Mouse (Mus musculus) kidney, adult 2 months (tissue): ENCODE results near the gene Olfr1128. TPM values are rescaled to one million over a fixed set of nuclear protein-coding genes. Genes with fewer than 3 reads are reported as not detected.
"Not testable (repeated sequence)": the region's sequence is repeated elsewhere in the genome, so short reads cannot be mapped to it uniquely, and the experiment has no call there.

Source experiments
- DNase-seq: peaks from one replicate; pipeline ENCODE4 v3.0.0; 2021
- H3K27ac ChIP-seq: fragments of 200-500 bp; 2 replicates; pipeline ENCODE4 v1.5.1; 2012; ENCODE audit warnings: low read depth, low read length, control low read depth, inconsistent platforms; ENCODE audit not compliant: insufficient read depth
- H3K27me3 ChIP-seq: fragments of 200-500 bp; replicated peaks from 2 replicates; pipeline ENCODE4 v1.6.1; 2012; ENCODE audit warnings: mild to moderate bottlenecking, moderate library complexity, low read length, inconsistent platforms; ENCODE audit not compliant: control insufficient read depth, insufficient read depth
- H3K36me3 ChIP-seq: fragments of 200-500 bp; 2 replicates; pipeline ENCODE4 v1.6.1; 2012; ENCODE audit warnings: mild to moderate bottlenecking, moderate library complexity, low read length, inconsistent platforms; ENCODE audit not compliant: control insufficient read depth, insufficient read depth
- H3K4me1 ChIP-seq: fragments of 200-500 bp; 2 replicates; pipeline ENCODE4 v1.6.1; 2011; ENCODE audit warnings: low read length; ENCODE audit not compliant: control insufficient read depth, insufficient read depth
- H3K4me3 ChIP-seq: fragments of 200-500 bp; 2 replicates; pipeline ENCODE4 v1.5.1; 2011; ENCODE audit warnings: mild to moderate bottlenecking, low read depth, low read length, control low read depth; ENCODE audit not compliant: insufficient read depth
- CTCF ChIP-seq: fragments of 200-500 bp; conservative IDR thresholded peaks from 2 replicates; pipeline ENCODE4 v1.5.1; 2011; ENCODE audit warnings: low read depth, mild to moderate bottlenecking, control low read depth, low read length, moderate library complexity, mixed read lengths; ENCODE audit not compliant: insufficient read depth, insufficient read length
- POLR2A ChIP-seq: fragments of 200-500 bp; IDR thresholded peaks from one replicate; pipeline ENCODE4 v1.6.1; 2011; ENCODE audit warnings: low read depth, low read length, control low read depth
- WGBS: fragments of 180-500 bp; shearing (Covaris S2); methylation state at CpG from one replicate; pipeline ENCODE4 v1.1.7; 2018; 5-methylcytosine and 5-hydroxymethylcytosine counted together
- polyA plus RNA-seq: library from polyadenylated mRNA; depleted of rRNA; stranded (reverse); fragments of >200 nt; gene quantifications from 2 replicates; pipeline ENCODE4 v1.2.3, GENCODE M21; 2012; rRNA removed

Olfr1128 gene
- not detected in 2 replicates for polyA plus RNA-seq

DNA sequence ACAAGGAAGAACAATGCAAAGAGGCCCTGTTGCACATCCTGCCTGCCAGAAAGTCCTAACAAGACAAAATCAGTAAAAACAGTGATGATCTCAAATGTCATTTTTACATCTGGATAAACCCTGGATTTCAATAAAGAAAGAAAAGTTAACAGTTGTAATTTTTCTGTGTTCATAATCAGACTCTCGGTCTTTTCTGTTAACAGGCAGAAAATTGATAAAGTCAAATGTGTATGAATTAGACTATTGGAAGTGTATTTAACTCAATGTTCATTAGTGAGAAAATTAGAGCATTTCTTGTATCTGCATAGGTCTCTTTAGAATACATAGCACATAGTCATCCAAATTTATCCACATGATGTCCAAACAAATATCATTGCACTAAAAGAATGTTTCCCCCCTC is at the start of gene Olfr1128:
Gene Olfr1128 (minus strand): TSS at position 101 of the 400 bp plus-strand sequence.
- WGBS: 70% methylated on average over 1 of the region's 1 CpGs
- Histone ChIP-seq H3K27me3 (no peaks in the 10 kb centered on the region), H3K4me3 (no peak within 1 kb of the TSS), H3K27ac (no peak within 1 kb of the TSS), H3K4me1 (no peaks in the 10 kb centered on the region), H3K36me3 (no peaks in the 10 kb centered on the region)
- no peak for TF ChIP-seq POLR2A
- TF ChIP-seq CTCF: no peak
- no peak for DNase-seq

DNA sequence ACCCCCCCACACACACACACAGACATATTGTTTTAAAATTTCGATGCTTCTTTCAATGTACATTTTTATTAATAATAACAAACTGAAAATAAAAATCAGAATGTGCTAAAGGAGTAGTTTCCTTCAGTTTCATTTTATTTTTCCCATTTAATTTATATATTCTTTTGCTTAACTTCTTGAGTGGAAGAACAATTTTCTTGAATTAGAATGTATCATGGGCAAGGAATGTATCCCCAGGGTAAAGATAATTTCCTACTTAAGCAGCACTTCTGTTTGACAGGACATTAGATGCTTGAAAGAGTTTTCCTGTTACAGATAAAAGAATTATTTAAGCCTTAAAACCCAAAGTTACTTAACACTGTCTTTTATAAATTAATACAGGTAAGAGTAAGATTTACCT is 28.3 kb upstream of the Olfr1128 start, which contains the start of gene Olfr1129:
Gene Olfr1129 (plus strand): TSS at position 301 of the 400 bp plus-strand sequence.
- not testable (repeated sequence) for H3K27me3 ChIP-seq, H3K4me1 ChIP-seq, DNase-seq, H3K27ac ChIP-seq, H3K36me3 ChIP-seq, H3K4me3 ChIP-seq
- 63% methylated on average over 1 of the region's 1 CpGs for WGBS

DNA sequence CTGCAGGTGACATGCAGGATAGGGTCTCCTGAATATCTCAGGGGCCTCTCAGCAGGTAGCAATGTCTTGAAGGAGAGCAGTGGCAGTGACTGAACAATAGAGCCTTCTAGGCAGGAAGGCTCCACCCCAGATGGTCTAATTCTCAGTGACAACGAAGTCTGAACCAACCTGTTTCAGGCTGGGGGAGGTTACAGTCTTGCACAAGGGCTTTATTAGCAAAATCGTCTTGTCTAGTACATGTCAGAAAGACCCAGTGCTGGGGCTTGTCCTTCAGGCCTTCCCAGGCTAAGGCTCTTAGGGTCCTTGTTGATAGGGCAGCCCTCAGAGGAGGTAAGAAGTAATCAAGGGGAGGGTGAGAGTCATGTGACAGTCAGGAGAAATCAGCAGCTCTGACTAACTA is 10.5 kb downstream of the Olfr1128 start:
- Histone ChIP-seq H3K4me3 (no peak overlapping the region), H3K4me1 (no peaks in the 10 kb centered on the region), H3K36me3 (no peaks in the 10 kb centered on the region), H3K27me3 (no peaks in the 10 kb centered on the region), H3K27ac (no peak overlapping the region)
- 54% methylated on average over 2 of the region's 2 CpGs for WGBS
- TF ChIP-seq CTCF (no peak), POLR2A (no peak)
- no peak for DNase-seq

DNA sequence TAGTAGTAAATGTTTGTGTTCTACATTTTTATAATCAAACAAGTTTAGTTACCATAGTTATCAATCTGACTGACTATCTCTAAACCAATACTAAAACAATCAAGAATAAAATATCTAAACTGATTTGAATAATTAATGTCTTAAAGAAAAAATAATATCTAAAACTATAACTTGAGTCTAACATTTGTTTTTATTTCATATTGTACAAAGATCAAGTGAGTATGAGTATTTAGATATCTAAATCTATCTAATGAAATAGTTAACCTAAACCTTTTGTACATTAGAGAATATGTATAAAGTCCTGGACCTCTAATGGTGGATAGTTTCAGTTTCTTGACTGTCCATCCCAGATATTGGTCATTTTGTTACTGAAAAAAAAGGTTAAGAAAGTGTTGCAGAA is 13.8 kb downstream of the Olfr1128 start, which contains the start of gene Olfr153:
Gene Olfr153 (plus strand): TSS at position 301 of the 400 bp plus-strand sequence.
- H3K27me3 ChIP-seq: no peaks in the 10 kb centered on the region
- H3K27ac ChIP-seq: no peak within 1 kb of the TSS
- H3K4me3 ChIP-seq: no peak within 1 kb of the TSS
- no peaks in the 10 kb centered on the region for H3K36me3 ChIP-seq
- no peaks in the 10 kb centered on the region for H3K4me1 ChIP-seq
- DNase-seq: no peak
- no peak for TF ChIP-seq CTCF

DNA sequence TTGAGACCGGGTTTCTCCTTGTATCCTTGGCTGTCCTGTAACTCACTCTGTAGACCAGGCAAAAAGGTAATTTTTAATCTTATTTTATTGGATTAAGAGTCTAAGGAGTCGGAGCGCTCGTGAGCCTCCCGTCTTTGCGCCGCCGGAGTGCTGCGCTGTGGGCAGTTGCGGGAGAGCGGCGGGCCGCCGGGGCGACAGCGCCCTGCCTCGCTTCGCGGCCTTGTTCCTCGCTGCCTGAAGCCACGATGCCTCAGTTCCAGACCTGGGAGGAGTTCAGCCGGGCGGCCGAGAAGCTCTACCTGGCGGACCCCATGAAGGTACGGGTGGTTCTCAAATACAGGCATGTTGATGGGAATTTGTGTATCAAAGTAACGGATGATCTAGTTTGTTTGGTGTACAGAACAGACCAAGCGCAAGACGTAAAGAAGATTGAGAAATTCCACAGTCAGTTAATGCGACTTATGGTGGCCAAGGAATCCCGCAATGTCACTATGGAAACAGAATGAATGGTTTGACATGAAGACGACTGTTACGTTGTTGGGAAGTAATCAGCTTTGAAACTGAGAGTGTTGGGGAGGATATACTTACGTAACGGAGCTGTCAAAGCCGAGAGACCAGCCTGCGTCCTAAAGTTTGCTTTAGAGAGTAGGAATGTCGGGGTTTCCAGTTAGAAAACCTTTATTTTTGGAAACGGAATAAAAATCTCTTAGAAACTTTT is 19.3 kb downstream of the Olfr1128 start:
- H3K27me3 ChIP-seq, H3K4me3 ChIP-seq, DNase-seq, H3K4me1 ChIP-seq, H3K27ac ChIP-seq, H3K36me3 ChIP-seq: not testable (repeated sequence)
- WGBS: 26% methylated on average over 39 of the region's 39 CpGs

DNA sequence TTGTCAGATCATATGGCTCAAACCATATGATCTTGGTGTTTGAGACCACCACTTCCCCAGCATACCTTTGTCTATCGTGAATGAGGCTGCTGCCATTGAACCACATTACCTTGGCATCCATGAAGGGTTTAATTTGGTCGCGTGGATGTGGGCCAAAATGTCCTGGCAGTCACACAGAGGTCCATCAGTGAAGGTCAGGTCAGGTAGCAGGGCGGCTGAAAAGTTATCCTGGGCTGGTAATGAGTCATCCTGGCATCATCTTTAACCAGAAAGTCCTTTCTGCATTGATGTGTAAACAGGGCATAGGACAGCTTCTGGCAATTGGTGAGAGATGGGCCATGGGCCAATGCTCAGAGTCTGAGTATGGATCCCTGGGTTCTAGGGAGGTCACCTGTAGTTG is 24.7 kb downstream of the Olfr1128 start:
- Histone ChIP-seq H3K27ac (no peak overlapping the region), H3K4me1 (no peaks in the 10 kb centered on the region), H3K36me3 (no peaks in the 10 kb centered on the region), H3K4me3 (no peak overlapping the region), H3K27me3 (no peaks in the 10 kb centered on the region)
- TF ChIP-seq POLR2A (no peak), CTCF (no peak)
- 76% methylated on average over 4 of the region's 4 CpGs for WGBS
- peak; percentile 14 for DNase-seq

DNA sequence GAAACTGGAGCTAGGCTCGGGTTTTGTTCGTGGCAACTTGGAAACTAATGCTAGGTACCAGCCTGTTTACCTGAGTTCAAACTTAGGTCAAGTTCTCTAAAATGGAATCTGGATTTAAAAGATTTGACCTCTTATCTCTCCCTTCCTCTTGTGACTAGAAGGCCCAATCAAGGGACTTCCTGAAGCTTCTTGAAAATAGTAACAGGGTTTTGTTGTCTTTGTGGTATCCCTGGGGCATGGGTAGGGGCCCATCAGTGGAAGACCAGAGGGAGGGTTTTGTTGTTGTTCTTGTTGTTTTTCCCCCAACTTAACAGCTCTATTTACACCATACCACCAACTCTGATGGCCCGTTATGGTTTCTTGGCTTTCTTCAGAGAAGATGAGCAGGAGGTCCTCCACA is 28.8 kb downstream of the Olfr1128 start:
- TF ChIP-seq POLR2A (no peak), CTCF (no peak)
- 84% methylated on average over 3 of the region's 3 CpGs for whole genome bisulfite sequencing
- no peaks in the 10 kb centered on the region for H3K4me1 ChIP-seq
- H3K4me3 ChIP-seq: no peak overlapping the region
- H3K27ac ChIP-seq: no peak overlapping the region
- H3K27me3 ChIP-seq: no peaks in the 10 kb centered on the region
- H3K36me3 ChIP-seq: no peaks in the 10 kb centered on the region
- no peak for DNase-seq
